Mouse (Mus musculus) hindbrain, postnatal 0 days (tissue): Measurements from ENCODE around the gene Zfp212. TPM values are rescaled to one million over a fixed set of nuclear protein-coding genes. Genes with fewer than 3 reads are reported as not detected.
A peak's percentile ranks its signal among the peaks of the same experiment; 100 is the strongest.

ENCODE experiments used
- ATAC-seq: fragments of 200-750 bp; cut with Nextera tagmentation; 2 replicates; pipeline ENCODE4 v1.8.0; 2017; ENCODE audit warnings: mild to moderate bottlenecking, moderate TSS enrichment, moderate library complexity
- DNase-seq: peaks from one replicate; pipeline ENCODE4 v3.0.0-alpha.2; 2015; ENCODE audit warnings: low spot score
- H3K27ac ChIP-seq: fragments of 300-500 bp; sonication (generic); 2 replicates; pipeline ENCODE4 v1.5.1; 2014; ENCODE audit warnings: mild to moderate bottlenecking
- H3K27me3 ChIP-seq: fragments of 300-500 bp; sonication (generic); 2 replicates; pipeline ENCODE4 v1.6.1; 2014; ENCODE audit warnings: low read length, mixed read lengths; ENCODE audit not compliant: insufficient read depth
- H3K36me3 ChIP-seq: fragments of 300-500 bp; sonication (generic); 2 replicates; pipeline ENCODE4 v1.6.1; 2014; ENCODE audit warnings: low read length, mixed read lengths; ENCODE audit not compliant: insufficient read depth
- H3K4me1 ChIP-seq: fragments of 300-500 bp; sonication (generic); 2 replicates; pipeline ENCODE4 v1.6.1; 2014; ENCODE audit warnings: antibody characterized with exemption, low read length, mixed read lengths; ENCODE audit not compliant: insufficient read depth
- H3K4me2 ChIP-seq: fragments of 300-500 bp; sonication (generic); 2 replicates; pipeline ENCODE4 v1.6.1; 2014; ENCODE audit warnings: low read depth, mild to moderate bottlenecking, low read length, moderate library complexity, mixed read lengths
- H3K4me3 ChIP-seq: fragments of 300-500 bp; sonication (generic); 2 replicates; pipeline ENCODE4 v1.5.1; 2014; ENCODE audit warnings: low read length
- H3K9ac ChIP-seq: fragments of 300-500 bp; sonication (generic); replicated peaks from 2 replicates; pipeline ENCODE4 v1.6.1; 2014; ENCODE audit warnings: mild to moderate bottlenecking, low read length, moderate library complexity, mixed read lengths
- H3K9me3 ChIP-seq: fragments of 300-500 bp; sonication (generic); 2 replicates; pipeline ENCODE4 v1.6.1; 2016; ENCODE audit warnings: low read length, mixed read lengths
- CTCF ChIP-seq: IDR thresholded peaks from 2 replicates; pipeline ENCODE4 v1.5.1; 2016; ENCODE audit warnings: antibody characterized with exemption, control low read depth, low read depth
- whole genome bisulfite sequencing: fragments of 180-500 bp; shearing (Covaris S2); extraction: QIAGEN DNeasy Blood & Tissue Kit; methylation state at CpG from one replicate; pipeline ENCODE4 v1.1.7; 2014; 5-methylcytosine and 5-hydroxymethylcytosine counted together
- polyA plus RNA-seq: library from polyadenylated mRNA; unstranded; fragments of >200 nt; fragmentation: Nextera tagmentation; extraction: Ambion mirVana; gene quantifications from 2 replicates; pipeline ENCODE4 v1.2.1, GENCODE M21; 2015
- total RNA-seq: library from RNA; depleted of rRNA; stranded (reverse); fragments of >200 nt; gene quantifications from 2 replicates; pipeline ENCODE4 v1.2.3, GENCODE M21; 2014

The Zfp212 gene
- total and polyA plus RNA-seq, 2 experiments from 2014 or later = 15.3 to 19.6 TPM

DNA sequence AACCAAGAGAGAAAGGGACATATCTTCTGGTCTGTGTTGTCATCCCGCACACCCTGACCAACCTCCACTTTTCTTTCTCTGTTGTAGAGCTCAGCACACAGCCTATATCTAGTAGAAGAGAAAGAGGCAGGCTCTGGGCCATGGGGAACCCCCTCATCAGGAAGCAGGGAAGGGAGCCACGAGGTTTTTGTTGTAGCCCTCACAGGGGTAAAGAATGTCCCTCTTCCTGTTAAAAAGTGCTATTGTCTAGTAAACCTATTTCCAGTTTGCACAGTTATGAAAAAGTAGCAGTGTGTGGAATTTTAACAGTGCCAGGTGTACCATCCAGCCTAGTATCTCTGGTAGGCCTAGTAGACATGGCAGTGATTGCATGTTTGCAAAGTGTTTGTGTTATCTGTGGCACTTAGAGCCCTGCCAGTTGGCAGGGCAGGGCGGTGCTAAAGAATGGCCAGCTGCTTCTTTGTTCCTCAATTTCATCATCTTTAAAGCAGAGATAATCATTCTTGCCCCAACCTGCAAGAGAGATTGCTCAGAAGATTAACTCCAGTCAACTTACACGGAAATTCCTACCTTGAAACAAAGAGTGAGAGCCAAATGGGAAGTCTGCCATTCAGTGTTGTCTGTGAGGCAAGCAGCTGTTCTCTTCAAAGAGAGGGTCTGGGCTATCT lies 41.1 kb upstream of the Zfp212 start:
- no peak for DNase-seq
- Histone ChIP-seq H3K9ac (peak overlapping the region; percentile 97; the same call in 1 of the 2 replicates), H3K4me2 (peak overlapping the region; percentile 89), H3K9me3 (no peaks in the 10 kb centered on the region), H3K4me3 (peak overlapping the region; percentile 92), H3K27me3 (no peaks in the 10 kb centered on the region), H3K36me3 (peaks cover 37% of the 10 kb centered on the region; the same call in 1 of the 2 replicates), H3K4me1 (peaks cover 13% of the 10 kb centered on the region), H3K27ac (no peak overlapping the region)
- 62% methylated on average over 4 of the region's 4 CpGs for WGBS
- TF ChIP-seq CTCF = no peak
- no peak for ATAC-seq

- ATAC-seq (no peak), DNase-seq (no peak)
- Histone ChIP-seq H3K27ac (no peak overlapping the region), H3K9ac (no peak overlapping the region), H3K27me3 (no peaks in the 10 kb centered on the region), H3K36me3 (peaks cover 39% of the 10 kb centered on the region; the same call in 1 of the 2 replicates), H3K9me3 (no peaks in the 10 kb centered on the region), H3K4me1 (peaks cover 13% of the 10 kb centered on the region), H3K4me3 (no peak overlapping the region), H3K4me2 (no peak overlapping the region)
- TF ChIP-seq CTCF = no peak
- 94% methylated on average over 10 of the region's 10 CpGs for WGBS
These were observed 40.1 kb upstream of the Zfp212 start for GRCm38 (mm10) chr6:47880166-47880565.

GRCm38 (mm10) chr6:47888812-47889383 lies 31.4 kb upstream of the Zfp212 start:
- 84% methylated on average over 8 of the region's 8 CpGs for WGBS
- no peak for ATAC-seq
- Histone ChIP-seq H3K4me2 (no peak overlapping the region), H3K9ac (no peak overlapping the region), H3K4me3 (no peak overlapping the region), H3K27me3 (no peaks in the 10 kb centered on the region), H3K4me1 (no peaks in the 10 kb centered on the region), H3K36me3 (peaks cover 55% of the 10 kb centered on the region), H3K27ac (no peak overlapping the region), H3K9me3 (no peaks in the 10 kb centered on the region)
- DNase-seq = no peak
- TF ChIP-seq CTCF = no peak

GRCm38 (mm10) chr6:47899416-47899815 lies 20.9 kb upstream of the Zfp212 start:
- WGBS = 93% methylated on average over 6 of the region's 6 CpGs
- Histone ChIP-seq H3K4me2 (no peak overlapping the region), H3K9ac (no peak overlapping the region), H3K9me3 (no peaks in the 10 kb centered on the region), H3K4me3 (no peak overlapping the region), H3K27me3 (no peaks in the 10 kb centered on the region), H3K27ac (no peak overlapping the region), H3K4me1 (no peaks in the 10 kb centered on the region), H3K36me3 (peaks cover 53% of the 10 kb centered on the region)
- no peak for TF ChIP-seq CTCF
- ATAC-seq (no peak), DNase-seq (no peak)

- Histone ChIP-seq H3K36me3 (peaks cover 64% of the 10 kb centered on the region), H3K4me2 (no peak overlapping the region), H3K27ac (no peak overlapping the region), H3K4me1 (no peaks in the 10 kb centered on the region), H3K9ac (no peak overlapping the region), H3K4me3 (no peak overlapping the region), H3K27me3 (no peaks in the 10 kb centered on the region), H3K9me3 (no peaks in the 10 kb centered on the region)
- WGBS = 72% methylated on average over 4 of the region's 4 CpGs
- ATAC-seq (no peak), DNase-seq (peak; percentile 46)
- TF ChIP-seq CTCF = no peak
These were observed 16.7 kb upstream of the Zfp212 start for GRCm38 (mm10) chr6:47903587-47903986.

DNA sequence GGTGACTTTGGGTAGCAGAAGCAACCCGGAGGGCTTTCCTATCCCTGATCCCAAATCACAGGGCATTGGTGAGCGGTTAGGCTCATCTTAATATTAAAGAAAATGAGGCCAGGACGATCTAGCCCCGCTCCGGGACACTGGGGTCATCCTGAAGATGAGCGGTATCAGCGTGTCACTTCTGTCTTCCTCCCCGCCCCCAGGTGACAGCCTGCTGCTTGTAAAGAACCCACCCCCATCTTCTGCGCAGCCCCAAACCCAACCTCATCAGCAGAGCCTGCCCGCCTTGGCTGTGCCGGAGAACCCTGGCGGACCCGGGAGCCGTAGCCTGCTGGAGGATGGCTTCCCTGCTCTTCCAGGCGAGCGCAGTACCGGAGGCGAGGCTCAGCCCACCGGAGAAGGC lies 15.9 kb upstream of the Zfp212 start:
- H3K9ac ChIP-seq = no peak overlapping the region
- H3K27me3 ChIP-seq = no peaks in the 10 kb centered on the region
- peaks cover 57% of the 10 kb centered on the region for H3K36me3 ChIP-seq
- TF ChIP-seq CTCF = no peak
- no peak overlapping the region for H3K27ac ChIP-seq
- no peak overlapping the region for H3K4me3 ChIP-seq
- 57% methylated on average over 19 of the region's 19 CpGs for WGBS
- no peaks in the 10 kb centered on the region for H3K9me3 ChIP-seq
- ATAC-seq = no peak
- DNase-seq = no peak
- H3K4me2 ChIP-seq = no peak overlapping the region
- no peaks in the 10 kb centered on the region for H3K4me1 ChIP-seq
